Mouse (Mus musculus): ENCODE results near the gene Cadps2.

- TF ChIP-seq CTCF (IDR thresholded peaks at IDR 0.05; ENCODE audit: control insufficient read depth, insufficient read depth, low read length) = no peak
- no peak for TF ChIP-seq POLR2A (IDR thresholded peaks at IDR 0.05; ENCODE audit: borderline replicate concordance, control insufficient read depth, low read depth, low read length)
Observed at GRCm38 (mm10) chr6:23306046-23306445, 533.2 kb downstream of the Cadps2 start.
